Mouse (Mus musculus): Measurements from ENCODE around the gene Vav2.
A peak's percentile ranks its signal among the peaks of the same experiment; 100 is the strongest.

Vav2 gene

GRCm38 (mm10) chr2:27251434-27251833 lies 175.4 kb downstream of the Vav2 start:
- no peak for DNase-seq

- DNase-seq, result peak; percentile 87 to 92
Measured at GRCm38 (mm10) chr2:27248211-27248610, 178.6 kb downstream of the Vav2 start, which contains the start of gene Sardh. Gene Sardh (minus strand): TSS chr2:27248337.

GRCm38 (mm10) chr2:27247487-27247863 lies 179.4 kb downstream of the Vav2 start:
- DNase-seq, result no peak

- peak; percentile 95 to 97 for DNase-seq
Measured at GRCm38 (mm10) chr2:27246712-27247486, 179.9 kb downstream of the Vav2 start.

- no peak for DNase-seq
Measured at GRCm38 (mm10) chr2:27245947-27246346, 180.9 kb downstream of the Vav2 start.

- DNase-seq, result peak; percentile 39 to 70
Measured at GRCm38 (mm10) chr2:27237342-27237741, 189.5 kb downstream of the Vav2 start.

GRCm38 (mm10) chr2:27235729-27236128 lies 191.1 kb downstream of the Vav2 start:
- DNase-seq, result peak in 1 of 2 experiments; percentile 46

- DNase-seq, result no peak
Measured at GRCm38 (mm10) chr2:27232376-27232775, 194.5 kb downstream of the Vav2 start.

- DNase-seq, result no peak
Measured at GRCm38 (mm10) chr2:27229481-27230105, 197.2 kb downstream of the Vav2 start.

GRCm38 (mm10) chr2:27228809-27229480 lies 197.9 kb downstream of the Vav2 start:
- DNase-seq, result no peak

- DNase-seq, result no peak
Measured at GRCm38 (mm10) chr2:27226572-27226971, 200.3 kb downstream of the Vav2 start.

- no peak for DNase-seq
Measured at GRCm38 (mm10) chr2:27223012-27223421, 203.8 kb downstream of the Vav2 start.

- DNase-seq, result no peak
Measured at GRCm38 (mm10) chr2:27218569-27218968, 208.3 kb downstream of the Vav2 start.

GRCm38 (mm10) chr2:27218121-27218544 lies 208.7 kb downstream of the Vav2 start:
- DNase-seq, result no peak

GRCm38 (mm10) chr2:27215537-27215936 lies 211.3 kb downstream of the Vav2 start:
- DNase-seq, result no peak

Measured in kidney, adult 8-10 months (tissue).